Mouse (Mus musculus): ENCODE measurements at regions not wholly inside any gene's neighbourhood (a gene's known extent, or its start where the extent isn't known, plus 50 kb on each side); places are given as distances from the start of the nearest gene placed in this dataset.

- TF ChIP-seq CTCF (IDR thresholded peaks at IDR 0.05; ENCODE audit: low read depth) (no peak), EP300 (IDR thresholded peaks at IDR 0.05; ENCODE audit: low read depth) (no peak)
Observed at GRCm38 (mm10) chr12:119082781-119083180, 116.6 kb upstream of the Abcb5 start.
